Mouse (Mus musculus): ENCODE results near the gene Mrpl45. TPM values are rescaled to one million over a fixed set of nuclear protein-coding genes. Genes with fewer than 3 reads are reported as not detected.

The Mrpl45 gene
- polyA plus RNA-seq, 1 experiment = 48.5 TPM

DNA sequence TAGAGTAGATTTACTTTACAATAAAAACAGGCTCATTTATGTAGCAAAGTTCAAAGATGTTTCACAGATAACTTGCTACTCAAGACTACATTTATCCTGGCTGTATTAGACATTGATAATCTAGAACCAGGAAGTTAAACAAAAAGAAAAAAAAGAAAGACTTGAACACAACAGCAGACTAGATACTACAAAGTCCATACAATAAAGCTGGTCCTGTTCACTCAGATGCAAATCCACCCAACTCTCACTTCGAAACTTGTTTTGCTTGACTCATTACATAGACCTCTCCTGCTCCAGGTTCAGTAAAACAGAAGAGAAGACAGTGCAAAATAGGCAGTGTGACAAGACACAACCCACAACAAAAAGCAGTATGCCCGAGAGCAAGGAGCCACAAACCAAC lies 40.2 kb upstream of the Mrpl45 start:
- peaks cover 89% of the 10 kb centered on the region for H3K79me3 ChIP-seq (ENCODE audit: low read depth)
- H3K36me3 ChIP-seq (ENCODE audit: control insufficient read depth, insufficient read depth) = peaks cover 10% of the 10 kb centered on the region
- TF ChIP-seq MYOG (IDR thresholded peaks at IDR 0.05; ENCODE audit: control insufficient read depth, extremely low read depth, insufficient read length) (no peak), USF1 (IDR thresholded peaks at IDR 0.05; ENCODE audit: low read depth) (no peak), MYOD1 (IDR thresholded peaks at IDR 0.05; ENCODE audit: control insufficient read depth, insufficient read length, low read depth) (no peak), FOSL1 (IDR thresholded peaks at IDR 0.05; ENCODE audit: insufficient read depth, low read length, poor library complexity, severe bottlenecking) (no peak), CEBPB (IDR thresholded peaks at IDR 0.05; ENCODE audit: low read depth) (no peak), CTCF (IDR thresholded peaks at IDR 0.05; ENCODE audit: control insufficient read depth, insufficient read depth, insufficient read length) (no peak)
- peaks cover 99% of the 10 kb centered on the region for H3K79me2 ChIP-seq (ENCODE audit: control insufficient read depth, insufficient read depth)
- no peak overlapping the region for H3ac ChIP-seq (ENCODE audit: control insufficient read depth, insufficient read length, low read depth)
- no peaks in the 10 kb centered on the region for H3K27me3 ChIP-seq (ENCODE audit: control insufficient read depth, insufficient read depth, insufficient read length)
- H3K4me3 ChIP-seq (ENCODE audit: insufficient read depth, poor library complexity, severe bottlenecking) = no peak overlapping the region

DNA sequence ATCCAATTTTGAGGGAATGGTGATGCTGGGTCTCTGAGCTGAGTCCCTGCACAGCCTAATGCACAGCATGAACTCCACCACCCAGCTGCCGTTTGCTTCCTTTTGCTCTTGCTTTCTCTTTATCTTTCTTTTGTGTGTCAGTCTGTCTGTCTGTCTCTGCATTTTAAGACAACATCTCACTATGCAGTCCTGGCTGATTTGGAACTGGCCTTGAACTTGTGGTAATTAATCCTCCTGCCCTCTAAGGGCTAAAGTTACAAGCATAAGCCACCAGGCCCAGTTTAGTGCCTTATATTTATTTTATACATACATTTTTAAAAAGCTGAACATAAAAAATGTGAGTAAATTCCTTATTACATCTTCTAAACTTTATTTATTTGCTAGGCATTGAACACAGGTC lies 39.5 kb upstream of the Mrpl45 start:
- Histone ChIP-seq H3K36me3 (ENCODE audit: control insufficient read depth, insufficient read depth) (peaks cover 10% of the 10 kb centered on the region), H3K79me2 (ENCODE audit: control insufficient read depth, insufficient read depth) (peaks cover 92% of the 10 kb centered on the region), H3ac (ENCODE audit: control insufficient read depth, insufficient read length, low read depth) (no peak overlapping the region), H3K4me3 (ENCODE audit: insufficient read depth, poor library complexity, severe bottlenecking) (no peak overlapping the region), H3K27me3 (ENCODE audit: control insufficient read depth, insufficient read depth, insufficient read length) (no peaks in the 10 kb centered on the region), H3K79me3 (ENCODE audit: low read depth) (peaks cover 82% of the 10 kb centered on the region)
- no peak for TF ChIP-seq MYOD1 (IDR thresholded peaks at IDR 0.05; ENCODE audit: control insufficient read depth, insufficient read length, low read depth)
- no peak for TF ChIP-seq MAX (IDR thresholded peaks at IDR 0.05)
- no peak for TF ChIP-seq MYOG (IDR thresholded peaks at IDR 0.05; ENCODE audit: control insufficient read depth, extremely low read depth, insufficient read length)
- no peak for TF ChIP-seq USF1 (IDR thresholded peaks at IDR 0.05; ENCODE audit: low read depth)
- TF ChIP-seq CTCF (IDR thresholded peaks at IDR 0.05; ENCODE audit: control insufficient read depth, insufficient read depth, insufficient read length) = no peak
- no peak for TF ChIP-seq FOSL1 (IDR thresholded peaks at IDR 0.05; ENCODE audit: insufficient read depth, low read length, poor library complexity, severe bottlenecking)
- TF ChIP-seq CEBPB (IDR thresholded peaks at IDR 0.05; ENCODE audit: low read depth) = no peak

- H3K79me2 ChIP-seq (ENCODE audit: control insufficient read depth, insufficient read depth) = peaks cover 81% of the 10 kb centered on the region
- H3K79me3 ChIP-seq (ENCODE audit: low read depth) = peaks cover 74% of the 10 kb centered on the region
- H3K4me3 ChIP-seq (ENCODE audit: insufficient read depth, poor library complexity, severe bottlenecking) = no peak overlapping the region
- no peak for TF ChIP-seq FOSL1 (IDR thresholded peaks at IDR 0.05; ENCODE audit: insufficient read depth, low read length, poor library complexity, severe bottlenecking)
- TF ChIP-seq CEBPB (IDR thresholded peaks at IDR 0.05; ENCODE audit: low read depth) = no peak
- H3K36me3 ChIP-seq (ENCODE audit: control insufficient read depth, insufficient read depth) = peaks cover 10% of the 10 kb centered on the region
- H3ac ChIP-seq (ENCODE audit: control insufficient read depth, insufficient read length, low read depth) = no peak overlapping the region
- no peaks in the 10 kb centered on the region for H3K27me3 ChIP-seq (ENCODE audit: control insufficient read depth, insufficient read depth, insufficient read length)
Observed at GRCm38 (mm10) chr11:97277166-97277565, 38.4 kb upstream of the Mrpl45 start.

DNA sequence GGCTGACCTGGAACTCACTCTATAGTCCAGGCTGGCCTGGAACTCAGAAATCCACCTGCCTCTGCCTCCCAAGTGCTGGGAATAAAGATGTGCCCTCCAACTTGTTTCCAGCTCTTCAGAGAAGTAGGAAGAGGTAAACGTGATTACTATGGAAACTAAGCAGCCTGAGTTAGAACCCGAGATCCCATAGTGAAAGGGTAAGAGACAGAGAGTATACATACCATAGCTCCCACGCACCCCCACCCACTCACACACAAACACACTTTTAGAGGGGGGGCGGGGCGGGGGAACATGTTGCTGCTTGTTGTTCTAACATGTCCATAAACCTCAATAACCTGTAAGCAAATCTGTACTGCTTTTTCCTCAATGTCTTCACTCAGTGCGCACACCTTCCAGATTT lies 37.1 kb upstream of the Mrpl45 start:
- Histone ChIP-seq H3K4me3 (ENCODE audit: insufficient read depth, poor library complexity, severe bottlenecking) (peak overlapping the region; percentile 89), H3K36me3 (ENCODE audit: control insufficient read depth, insufficient read depth) (peaks cover 10% of the 10 kb centered on the region), H3K79me3 (ENCODE audit: low read depth) (peaks cover 62% of the 10 kb centered on the region), H3K27me3 (ENCODE audit: control insufficient read depth, insufficient read depth, insufficient read length) (no peaks in the 10 kb centered on the region), H3ac (ENCODE audit: control insufficient read depth, insufficient read length, low read depth) (no peak overlapping the region), H3K79me2 (ENCODE audit: control insufficient read depth, insufficient read depth) (peaks cover 68% of the 10 kb centered on the region)
- no peak for TF ChIP-seq USF1 (IDR thresholded peaks at IDR 0.05; ENCODE audit: low read depth)
- TF ChIP-seq MYOG (IDR thresholded peaks at IDR 0.05; ENCODE audit: control insufficient read depth, extremely low read depth, insufficient read length) = no peak
- TF ChIP-seq MAX (IDR thresholded peaks at IDR 0.05) = no peak
- TF ChIP-seq CEBPB (IDR thresholded peaks at IDR 0.05; ENCODE audit: low read depth) = no peak
- TF ChIP-seq MYOD1 (IDR thresholded peaks at IDR 0.05; ENCODE audit: control insufficient read depth, insufficient read length, low read depth) = no peak
- no peak for TF ChIP-seq CTCF (IDR thresholded peaks at IDR 0.05; ENCODE audit: control insufficient read depth, insufficient read depth, insufficient read length)
- TF ChIP-seq FOSL1 (IDR thresholded peaks at IDR 0.05; ENCODE audit: insufficient read depth, low read length, poor library complexity, severe bottlenecking) = no peak

GRCm38 (mm10) chr11:97279040-97279404 lies 36.5 kb upstream of the Mrpl45 start:
- no peak for TF ChIP-seq MYOG (IDR thresholded peaks at IDR 0.05; ENCODE audit: control insufficient read depth, extremely low read depth, insufficient read length)
- TF ChIP-seq FOSL1 (IDR thresholded peaks at IDR 0.05; ENCODE audit: insufficient read depth, low read length, poor library complexity, severe bottlenecking) = no peak
- no peak for TF ChIP-seq CEBPB (IDR thresholded peaks at IDR 0.05; ENCODE audit: low read depth)
- TF ChIP-seq MAX (IDR thresholded peaks at IDR 0.05) = no peak
- no peak for TF ChIP-seq MYOD1 (IDR thresholded peaks at IDR 0.05; ENCODE audit: control insufficient read depth, insufficient read length, low read depth)
- no peak for TF ChIP-seq CTCF (IDR thresholded peaks at IDR 0.05; ENCODE audit: control insufficient read depth, insufficient read depth, insufficient read length)
- TF ChIP-seq USF1 (IDR thresholded peaks at IDR 0.05; ENCODE audit: low read depth) = no peak
- Histone ChIP-seq H3K36me3 (ENCODE audit: control insufficient read depth, insufficient read depth) (peaks cover 10% of the 10 kb centered on the region), H3K79me3 (ENCODE audit: low read depth) (peaks cover 56% of the 10 kb centered on the region)

More at GRCm38 (mm10) chr11:97279040-97279404, 36.5 kb upstream of the Mrpl45 start:
- H3ac ChIP-seq (ENCODE audit: control insufficient read depth, insufficient read length, low read depth) = peak overlapping the region; percentile 98
- H3K4me3 ChIP-seq (ENCODE audit: insufficient read depth, poor library complexity, severe bottlenecking) = peak overlapping the region; percentile 89
- H3K79me2 ChIP-seq (ENCODE audit: control insufficient read depth, insufficient read depth) = peaks cover 62% of the 10 kb centered on the region
- H3K27me3 ChIP-seq (ENCODE audit: control insufficient read depth, insufficient read depth, insufficient read length) = no peaks in the 10 kb centered on the region

Measured in C2C12 (cell line).